8 mouse cellular contexts compared by ENCODE assay signal in the genomic region with DNA sequence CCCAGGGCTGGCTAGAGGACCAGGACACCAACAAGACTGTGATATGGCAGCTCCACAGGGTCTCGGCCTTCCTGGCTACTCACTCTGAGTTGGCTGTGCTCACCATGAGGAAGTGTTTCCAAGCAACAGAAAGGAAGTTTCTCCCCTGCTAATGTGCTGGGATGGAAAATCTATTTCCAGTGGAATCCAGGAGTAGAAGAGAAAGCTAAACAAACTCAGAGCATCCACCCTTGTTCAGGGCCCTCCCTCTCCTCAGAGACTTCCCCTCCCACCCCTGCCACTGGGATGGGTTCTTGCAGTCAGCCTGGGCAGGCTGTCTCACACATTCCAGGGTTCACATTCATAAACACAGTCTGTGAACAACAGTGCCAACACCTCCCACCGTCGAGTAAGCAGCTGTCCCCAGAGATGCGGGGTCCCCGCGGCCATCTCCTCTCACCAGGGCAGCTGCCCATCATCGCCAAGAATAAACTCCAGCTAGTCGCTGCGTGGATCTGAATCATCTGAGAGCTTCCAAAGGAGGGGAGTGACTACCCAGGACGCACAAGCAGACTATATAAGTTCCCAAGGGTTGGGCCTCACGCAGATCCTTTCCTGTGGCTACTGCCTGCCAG. TPM values are rescaled to one million over a fixed set of nuclear protein-coding genes. Genes with fewer than 3 reads are reported as not detected.
DNase-seq lines count a peak whose midpoint lies in the region; ATAC-seq and TF ChIP-seq lines count a peak whose summit lies in the region.

A gene (plus strand): TSS at position 243 of the 614 bp plus-strand sequence.

- peak; percentile 21 for DNase-seq in hindbrain, postnatal 0 days (ENCODE audit: low spot score)
- DNase-seq in hindbrain, embryonic 11.5 days (ENCODE audit: low spot score) = no peak
- DNase-seq in heart, postnatal 10 days = peak; percentile 68
- DNase-seq in lung, adult 2 months = peak; percentile 39
- DNase-seq in thymus, postnatal 14 days = no peak
- DNase-seq in thymus, postnatal 10 days (ENCODE audit: low spot score in 2 of 2) = no peak
- no peak for DNase-seq in spleen, postnatal 4 days (ENCODE audit: low spot score in 2 of 2)

- ATAC-seq in hindbrain, postnatal 0 days = 0 out of 2 replicates have a peak, but pooled peaks have one; percentile 44
- no peak for ATAC-seq in hindbrain, embryonic 11.5 days (ENCODE audit: low FRiP score)

- no peak within 1 kb of the TSS for H3K4me2 ChIP-seq in hindbrain, postnatal 0 days (ENCODE audit: low read depth, low read length)
- H3K4me2 ChIP-seq in hindbrain, embryonic 11.5 days (replicated peaks; ENCODE audit: low read depth, low read length) = no peak within 1 kb of the TSS

- no peaks in the 10 kb centered on the region for H3K27me3 ChIP-seq in hindbrain, postnatal 0 days (ENCODE audit: insufficient read depth, low read length)
- H3K27me3 ChIP-seq in hindbrain, embryonic 11.5 days (ENCODE audit: control insufficient read depth, insufficient read depth, low read length) = no peaks in the 10 kb centered on the region

- no peak for TF ChIP-seq POLR2A in embryonic fibroblast, embryonic 13.5 days (IDR thresholded peaks at IDR 0.05; ENCODE audit: low read depth, low read length)
- TF ChIP-seq POLR2A in lung, adult 2 months (IDR thresholded peaks at IDR 0.05; ENCODE audit: borderline replicate concordance, extremely low read depth, low read depth, low read length) = no peak

- WGBS in hindbrain, postnatal 0 days = 40% methylated on average over 11 of the region's 11 CpGs
- 77% methylated on average over 11 of the region's 11 CpGs for WGBS in hindbrain, embryonic 11.5 days
- 29% methylated on average over 11 of the region's 11 CpGs for WGBS in lung, adult 2 months

- no peak within 1 kb of the TSS for H3K9ac ChIP-seq in hindbrain, postnatal 0 days (replicated peaks; ENCODE audit: low read length)
- H3K9ac ChIP-seq in hindbrain, embryonic 11.5 days (ENCODE audit: low read depth, low read length) = no peak within 1 kb of the TSS

- H3K4me3 ChIP-seq in hindbrain, postnatal 0 days (ENCODE audit: low read length) = no peak within 1 kb of the TSS
- no peak within 1 kb of the TSS for H3K4me3 ChIP-seq in hindbrain, embryonic 11.5 days (ENCODE audit: low read depth, low read length)
- no peak within 1 kb of the TSS for H3K4me3 ChIP-seq in embryonic fibroblast, embryonic 13.5 days (ENCODE audit: insufficient read depth, low read length)
- H3K4me3 ChIP-seq in lung, adult 2 months (replicated peaks; ENCODE audit: extremely low read depth, low read depth, low read length) = peak within 1 kb of the TSS; percentile 42

- H3K36me3 ChIP-seq in hindbrain, postnatal 0 days (ENCODE audit: insufficient read depth, low read length) = no peaks in the 10 kb centered on the region; the same call in 1 of the 2 replicates
- H3K36me3 ChIP-seq in hindbrain, embryonic 11.5 days (ENCODE audit: control insufficient read depth, insufficient read depth, low read length) = no peaks in the 10 kb centered on the region

- no peaks in the 10 kb centered on the region for H3K9me3 ChIP-seq in hindbrain, postnatal 0 days (ENCODE audit: low read length)
- H3K9me3 ChIP-seq in hindbrain, embryonic 11.5 days (ENCODE audit: control insufficient read depth, low read length) = no peaks in the 10 kb centered on the region

- peak within 1 kb of the TSS; percentile 22; the same call in 1 of the 2 replicates for H3K27ac ChIP-seq in hindbrain, postnatal 0 days
- H3K27ac ChIP-seq in hindbrain, embryonic 11.5 days (ENCODE audit: low read depth, low read length) = no peak within 1 kb of the TSS
- peak within 1 kb of the TSS; percentile 21; the same call in 1 of the 2 replicates for H3K27ac ChIP-seq in embryonic fibroblast, embryonic 13.5 days (ENCODE audit: insufficient read depth, low read length)

- no peaks in the 10 kb centered on the region for H3K4me1 ChIP-seq in hindbrain, postnatal 0 days (ENCODE audit: insufficient read depth, low read length)
- no peaks in the 10 kb centered on the region for H3K4me1 ChIP-seq in hindbrain, embryonic 11.5 days (replicated peaks; ENCODE audit: control insufficient read depth, insufficient read depth, low read length)
- no peaks in the 10 kb centered on the region for H3K4me1 ChIP-seq in embryonic fibroblast, embryonic 13.5 days (ENCODE audit: control insufficient read depth, insufficient read depth, low read length)
- H3K4me1 ChIP-seq in lung, adult 2 months (ENCODE audit: control insufficient read depth, insufficient read depth, low read length) = peaks cover 12% of the 10 kb centered on the region

- no peak for TF ChIP-seq CTCF in hindbrain, postnatal 0 days (IDR thresholded peaks at IDR 0.05; ENCODE audit: low read depth)
- no peak for TF ChIP-seq CTCF in embryonic fibroblast, embryonic 13.5 days (IDR thresholded peaks at IDR 0.05; ENCODE audit: borderline replicate concordance, insufficient read depth, low read length)
- TF ChIP-seq CTCF in lung, adult 2 months (IDR thresholded peaks at IDR 0.05; ENCODE audit: insufficient read depth, low read length) = no peak

- intact Hi-C loops in heart, postnatal 10 days (cut with DNase I) = no loop called here

RNA-seq across cellular contexts. Expression of the gene that starts here (rescaled TPM):
- total RNA-seq in hindbrain, postnatal 0 days (2014; rRNA removed) = 1.1 and 3.2 TPM in 2 replicates
- polyA plus RNA-seq in hindbrain, postnatal 0 days (2015; fragmentation: Nextera tagmentation; extraction: Ambion mirVana) = 1.2 and 1.9 TPM in 2 replicates
- 0.94 and 1.2 TPM in 2 replicates for polyA plus RNA-seq in hindbrain, embryonic 11.5 days (2014; fragmentation: Nextera tagmentation; extraction: Ambion mirVana)
- 2.9 and 4.9 TPM in 2 replicates for polyA plus RNA-seq in embryonic fibroblast, embryonic 13.5 days (2011; ENCODE audit: insufficient read length, low read depth, missing spikeins)
- total RNA-seq in heart, postnatal 10 days (2021) = 10 to 100 TPM; 12.7 to 13.8 TPM
- 44.8 and 50.3 TPM in 2 replicates for polyA plus RNA-seq in lung, adult 2 months (2012; rRNA removed)

Comparison
In these comparisons a context has a peak if more than half of its experiments do, and no peak if none do; other contexts are left out.
1. DNase-seq: peak in hindbrain, postnatal 0 days (single experiment), heart, postnatal 10 days (2 of 2) and lung, adult 2 months (single experiment); none in hindbrain, embryonic 11.5 days (single experiment), thymus, postnatal 14 days (single experiment), thymus, postnatal 10 days (0 of 2) and spleen, postnatal 4 days (0 of 2).